Mouse (Mus musculus) olfactory bulb, adult 2 months (tissue): ENCODE data around the gene Letmd1. TPM values are rescaled to one million over a fixed set of nuclear protein-coding genes. Genes with fewer than 3 reads are reported as not detected.

Source experiments
- H3K27ac ChIP-seq: fragments of 200-500 bp; 2 replicates; pipeline ENCODE4 v1.5.1; 2012; ENCODE audit warnings: low read depth, low read length; ENCODE audit not compliant: insufficient read depth
- H3K4me1 ChIP-seq: fragments of 200-500 bp; 2 replicates; pipeline ENCODE4 v1.6.1; 2012; ENCODE audit warnings: low read length; ENCODE audit not compliant: control insufficient read depth, insufficient read depth
- H3K4me3 ChIP-seq: fragments of 200-500 bp; 2 replicates; pipeline ENCODE4 v1.5.1; 2012; ENCODE audit warnings: mild to moderate bottlenecking, low read depth, low read length, moderate library complexity; ENCODE audit not compliant: insufficient read depth
- CTCF ChIP-seq: fragments of 200-500 bp; IDR thresholded peaks from 2 replicates; pipeline ENCODE4 v1.5.1; 2012; ENCODE audit warnings: low read depth, mild to moderate bottlenecking, low read length, moderate library complexity; ENCODE audit not compliant: insufficient read depth
- POLR2A ChIP-seq: fragments of 200-500 bp; IDR thresholded peaks from 2 replicates; pipeline ENCODE4 v1.6.1; 2012; ENCODE audit warnings: mild to moderate bottlenecking, low read depth, low read length, moderate library complexity; ENCODE audit not compliant: insufficient read depth
- WGBS: fragments of 180-500 bp; shearing (Covaris S2); methylation state at CpG from one replicate; pipeline ENCODE4 v1.1.7; 2018; 5-methylcytosine and 5-hydroxymethylcytosine counted together
- polyA plus RNA-seq: library from polyadenylated mRNA; stranded (reverse); fragments of >200 nt; gene quantifications from 2 replicates; pipeline ENCODE4 v1.2.4, GENCODE M21; 2012; ENCODE audit warnings: low replicate concordance; ENCODE audit not compliant: missing spikeins, insufficient read depth, insufficient read length

Letmd1 gene
- polyA plus RNA-seq, 1 experiment: not detected

GRCm38 (mm10) chr15:100424396-100425122 is 44.3 kb upstream of the Letmd1 start, which contains the start of gene Slc11a2:
Gene Slc11a2 (minus strand): TSS chr15:100425072.
- peaks cover 18% of the 10 kb centered on the region for H3K4me1 ChIP-seq
- no peak within 1 kb of the TSS for H3K27ac ChIP-seq
- TF ChIP-seq POLR2A (no peak), CTCF (no peak)
- no peak within 1 kb of the TSS for H3K4me3 ChIP-seq
- WGBS: 28% methylated on average over 17 of the region's 17 CpGs

- H3K27ac ChIP-seq: no peak overlapping the region
- WGBS: 89% methylated on average over 13 of the region's 13 CpGs
- no peak for TF ChIP-seq POLR2A
- no peak for TF ChIP-seq CTCF
- H3K4me1 ChIP-seq: peaks cover 5% of the 10 kb centered on the region; the same call in 1 of the 2 replicates
- H3K4me3 ChIP-seq: no peak overlapping the region
Measured at GRCm38 (mm10) chr15:100428296-100428905, 40.4 kb upstream of the Letmd1 start.

DNA sequence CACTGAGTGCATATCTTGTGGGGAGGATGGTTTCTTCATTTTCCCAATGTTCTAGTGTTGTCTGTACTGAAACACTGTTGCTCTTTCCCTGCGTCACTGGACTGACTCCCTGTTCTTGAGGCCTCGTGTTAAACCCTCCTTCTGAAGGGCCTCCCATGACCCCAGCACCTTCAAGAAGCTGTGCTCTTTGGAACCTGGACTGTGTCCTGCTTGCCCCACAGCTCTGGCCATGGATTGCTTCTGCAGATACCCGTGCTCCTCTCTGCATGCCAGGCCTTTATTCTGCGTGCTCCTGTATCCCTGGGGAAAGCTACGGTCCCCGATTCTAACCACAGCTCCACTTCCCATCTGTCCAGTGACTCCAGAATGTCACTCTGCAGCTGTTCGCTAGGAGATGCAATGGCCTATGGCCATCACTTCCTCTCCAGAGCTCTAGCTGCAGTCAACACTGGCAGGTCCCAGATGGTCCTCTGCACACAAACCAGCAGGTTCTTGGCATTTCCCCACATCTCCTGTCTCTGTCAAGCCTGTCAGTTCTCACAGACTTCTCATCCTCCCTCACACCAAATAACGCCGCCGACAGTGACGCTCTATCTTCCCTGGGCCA is 38.8 kb upstream of the Letmd1 start:
- Histone ChIP-seq H3K4me1 (no peaks in the 10 kb centered on the region), H3K4me3 (no peak overlapping the region), H3K27ac (no peak overlapping the region)
- TF ChIP-seq POLR2A (no peak), CTCF (no peak)
- 74% methylated on average over 11 of the region's 11 CpGs for WGBS

- TF ChIP-seq CTCF (no peak), POLR2A (no peak)
- Histone ChIP-seq H3K4me3 (no peak overlapping the region), H3K27ac (no peak overlapping the region), H3K4me1 (no peaks in the 10 kb centered on the region)
- 75% methylated on average over 4 of the region's 4 CpGs for WGBS
Measured at GRCm38 (mm10) chr15:100433234-100433633, 35.6 kb upstream of the Letmd1 start.

- Histone ChIP-seq H3K4me3 (no peak overlapping the region), H3K4me1 (no peaks in the 10 kb centered on the region), H3K27ac (no peak overlapping the region)
- TF ChIP-seq POLR2A (no peak), CTCF (no peak)
- 81% methylated on average over 4 of the region's 4 CpGs for WGBS
Measured at GRCm38 (mm10) chr15:100436112-100436511, 32.7 kb upstream of the Letmd1 start.

GRCm38 (mm10) chr15:100436518-100436917 is 32.3 kb upstream of the Letmd1 start:
- TF ChIP-seq POLR2A (no peak), CTCF (no peak)
- WGBS: 70% methylated on average over 10 of the region's 10 CpGs
- Histone ChIP-seq H3K4me1 (no peaks in the 10 kb centered on the region), H3K27ac (no peak overlapping the region), H3K4me3 (no peak overlapping the region)

- WGBS: 3% methylated on average over 29 of the region's 31 CpGs
- H3K4me1 ChIP-seq: peaks cover 3% of the 10 kb centered on the region; the same call in 1 of the 2 replicates
- no peak; the same call in 1 of the 2 replicates for TF ChIP-seq POLR2A
- no peak for TF ChIP-seq CTCF
Measured at GRCm38 (mm10) chr15:100443126-100443922, 25.5 kb upstream of the Letmd1 start.

DNA sequence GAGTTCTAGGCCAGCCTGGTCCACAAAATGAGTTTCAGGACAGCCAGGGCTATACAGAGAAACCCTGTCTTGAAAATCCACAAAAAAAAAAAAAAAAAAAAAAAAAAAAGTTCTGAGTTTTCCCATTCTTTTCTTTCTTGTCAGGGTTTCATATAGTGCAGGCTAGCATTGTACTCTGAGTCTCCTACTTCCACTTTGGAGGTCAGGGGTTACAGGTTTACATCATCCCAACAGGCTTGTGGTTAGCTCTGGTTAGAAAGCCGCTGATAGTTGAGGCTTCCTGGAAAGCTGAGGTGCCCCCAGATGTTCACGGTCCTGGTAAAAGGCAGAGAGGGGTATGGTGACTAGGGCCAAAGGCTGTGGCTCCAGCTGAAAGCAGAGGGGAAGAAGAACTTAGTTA is 21.9 kb upstream of the Letmd1 start:
- 85% methylated on average over 2 of the region's 2 CpGs for WGBS
- TF ChIP-seq CTCF (no peak), POLR2A (no peak)
- Histone ChIP-seq H3K4me1 (peaks cover 10% of the 10 kb centered on the region; the same call in 1 of the 2 replicates), H3K4me3 (no peak overlapping the region), H3K27ac (no peak overlapping the region)

More at GRCm38 (mm10) chr15:100443126-100443922, 25.5 kb upstream of the Letmd1 start:
- peak overlapping the region; percentile 50 for H3K4me3 ChIP-seq
- H3K27ac ChIP-seq: peak overlapping the region; percentile 89

DNA sequence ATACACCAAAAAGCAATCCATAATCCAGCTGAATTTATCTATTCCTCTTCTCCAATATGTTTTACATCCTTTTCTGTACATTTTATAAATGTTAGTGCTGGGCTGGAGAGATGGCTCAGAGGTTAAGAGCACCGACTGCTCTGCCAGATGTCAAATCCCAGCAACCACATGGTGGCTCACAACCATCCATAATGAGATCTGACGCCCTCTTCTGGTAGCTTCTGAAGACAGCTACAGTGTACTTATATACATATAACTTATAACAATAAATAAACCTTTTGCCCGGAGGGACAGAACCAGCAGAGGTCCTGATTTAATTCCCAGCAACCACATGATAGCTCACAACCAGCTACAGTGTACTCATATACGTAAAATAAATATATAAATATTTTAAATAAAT is 20.3 kb upstream of the Letmd1 start:
- H3K4me1 ChIP-seq: peaks cover 10% of the 10 kb centered on the region; the same call in 1 of the 2 replicates
- no peak overlapping the region for H3K27ac ChIP-seq
- 83% methylated on average over 4 of the region's 4 CpGs for WGBS
- TF ChIP-seq CTCF (no peak), POLR2A (no peak)
- H3K4me3 ChIP-seq: no peak overlapping the region
